Mouse (Mus musculus) layer of hippocampus, postnatal 14 days (tissue): ENCODE data around the gene Rpl22. TPM values are rescaled to one million over a fixed set of nuclear protein-coding genes. Genes with fewer than 3 reads are reported as not detected.

Experiments
- DNase-seq, 2 experiments: peaks; one replicate each; pipeline ENCODE4 v3.0.0; 2021 to 2022; ENCODE audit warnings: low spot score in 2 of 2, mixed read lengths in 1 of 2
- total RNA-seq, 2 experiments: library from RNA; stranded (reverse); gene quantifications; 2 replicates each; pipeline ENCODE4 v1.2.3; 2021

The Rpl22 gene
- total RNA-seq, 2 experiments from 2014 or later = 227 to 233 TPM

DNA sequence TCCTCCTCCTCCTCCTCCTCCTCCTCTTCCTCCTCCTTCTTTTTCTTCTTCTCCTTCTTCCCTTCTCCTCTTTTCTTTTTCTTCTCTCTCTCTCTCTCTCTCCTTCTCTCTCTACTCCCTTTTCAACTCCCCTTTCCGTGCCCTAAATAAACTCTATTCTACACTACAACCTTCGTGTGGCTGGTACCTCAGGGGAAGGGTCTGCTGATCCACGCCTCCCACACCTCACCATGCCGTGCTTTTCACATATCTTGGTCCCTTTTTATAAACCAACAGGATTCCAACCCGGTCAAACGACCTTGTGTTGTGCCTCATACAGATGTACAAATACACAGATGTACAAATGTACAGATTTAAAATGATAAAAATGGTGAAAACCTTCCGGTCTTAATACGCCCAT, 29.2 kb upstream of the Rpl22 start:
- DNase-seq = no peak

DNA sequence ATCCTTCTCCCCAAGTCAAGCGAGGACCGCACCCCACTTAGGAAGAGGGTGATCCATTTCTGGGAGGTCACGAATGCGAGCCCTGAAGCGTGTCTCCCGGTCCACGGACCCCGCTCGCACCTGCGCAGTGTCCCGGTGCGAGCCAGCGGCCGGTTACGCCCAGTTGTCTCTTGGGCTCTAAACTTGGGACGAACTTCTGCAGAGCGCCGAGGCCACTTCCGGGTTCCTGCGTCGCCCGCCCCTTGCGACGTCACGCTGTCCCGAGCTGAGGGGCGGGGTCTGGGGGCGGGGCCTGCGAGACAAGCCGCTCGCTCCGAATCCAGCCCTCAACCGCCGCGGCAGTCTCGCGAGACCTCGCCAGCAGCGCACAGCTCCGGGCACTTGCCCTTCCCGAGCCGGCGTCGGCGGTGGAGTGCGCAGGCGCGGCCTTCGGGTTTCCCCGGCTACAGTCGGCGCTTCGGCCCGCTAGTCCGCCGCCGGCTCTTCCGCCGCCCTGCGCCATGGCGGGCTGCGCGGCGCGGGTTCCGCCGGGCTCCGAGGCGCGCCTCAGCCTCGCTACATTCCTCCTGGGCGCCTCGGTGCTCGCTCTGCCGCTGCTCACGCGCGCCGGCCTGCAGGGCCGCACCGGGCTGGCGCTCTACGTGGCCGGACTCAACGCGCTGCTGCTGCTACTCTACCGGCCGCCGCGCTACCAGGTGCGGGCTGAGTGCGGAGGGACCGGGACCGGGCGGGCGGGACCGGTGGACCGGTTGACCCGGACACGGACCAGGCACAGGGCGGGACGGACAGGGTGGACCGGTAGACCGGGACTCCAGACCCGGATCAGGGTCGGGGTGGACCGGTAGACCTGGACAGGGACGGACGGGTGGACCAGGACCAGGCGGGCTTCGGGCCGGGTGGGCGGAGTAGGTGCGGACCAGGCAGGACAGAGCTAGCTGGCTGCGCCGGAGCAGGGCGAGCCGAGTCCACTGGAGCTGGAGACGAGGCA, 28.4 kb upstream of the Rpl22 start, which contains the start of gene Icmt:
TSS of gene Icmt (plus strand) at position 354 of the 988 bp plus-strand sequence.
- DNase-seq = peak; percentile 98 to 99

DNA sequence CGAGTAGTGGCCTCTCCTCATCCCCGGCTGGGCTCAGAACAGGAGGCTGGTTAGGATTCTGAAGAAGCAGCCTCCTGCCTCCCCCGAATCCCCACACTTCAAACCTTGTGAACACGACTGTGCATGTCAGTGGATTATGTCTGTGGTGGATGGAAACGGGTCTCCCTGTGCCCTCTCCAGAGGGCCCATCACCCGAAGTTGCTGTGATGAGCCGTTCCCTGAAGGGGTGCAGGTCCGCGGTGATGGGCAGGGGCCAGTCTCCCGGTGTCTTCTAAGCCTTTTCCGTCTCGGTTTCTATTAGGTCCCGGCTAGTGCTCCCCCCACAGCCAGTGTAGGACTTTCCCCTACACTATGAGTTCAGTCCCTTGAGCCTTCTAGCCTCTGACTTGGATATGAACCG, 26.7 kb upstream of the Rpl22 start:
- no peak for DNase-seq

DNA sequence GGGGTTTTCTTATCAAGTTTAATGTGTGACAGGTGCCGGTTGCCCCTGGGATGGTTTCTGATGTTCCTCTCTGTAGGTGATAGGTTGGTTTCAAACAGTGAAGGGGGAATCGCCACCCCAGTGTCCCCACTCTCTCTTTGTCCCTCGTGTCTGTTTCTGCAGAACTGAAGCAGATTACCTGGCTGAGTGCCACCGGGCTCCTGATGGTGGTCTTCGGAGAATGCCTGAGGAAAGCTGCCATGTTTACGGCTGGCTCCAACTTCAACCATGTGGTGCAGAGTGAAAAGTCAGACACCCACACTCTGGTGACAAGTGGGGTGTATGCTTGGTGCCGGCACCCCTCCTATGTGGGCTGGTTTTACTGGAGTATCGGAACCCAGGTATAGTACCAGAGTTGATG, 25.2 kb upstream of the Rpl22 start:
- no peak for DNase-seq

DNA sequence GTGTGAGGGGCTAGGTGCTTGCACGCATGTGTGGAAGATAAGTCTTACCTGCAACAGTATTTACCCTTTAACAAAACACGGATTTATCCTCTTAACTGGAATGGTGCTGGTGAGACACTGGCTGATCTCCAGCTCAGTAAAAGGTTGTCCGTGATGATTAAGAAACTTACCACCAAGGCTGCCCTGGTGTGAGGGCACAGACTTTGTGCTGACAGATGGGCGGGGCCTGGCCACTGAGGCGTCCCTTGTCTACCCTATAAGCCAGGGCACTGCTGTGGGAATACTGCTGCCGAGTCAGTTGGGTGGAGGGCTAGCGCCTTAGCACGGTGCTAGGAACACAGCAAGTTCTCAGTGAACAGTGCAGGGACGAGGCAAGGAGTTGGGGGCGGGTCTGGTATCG, 23.5 kb upstream of the Rpl22 start:
- DNase-seq = no peak

DNA sequence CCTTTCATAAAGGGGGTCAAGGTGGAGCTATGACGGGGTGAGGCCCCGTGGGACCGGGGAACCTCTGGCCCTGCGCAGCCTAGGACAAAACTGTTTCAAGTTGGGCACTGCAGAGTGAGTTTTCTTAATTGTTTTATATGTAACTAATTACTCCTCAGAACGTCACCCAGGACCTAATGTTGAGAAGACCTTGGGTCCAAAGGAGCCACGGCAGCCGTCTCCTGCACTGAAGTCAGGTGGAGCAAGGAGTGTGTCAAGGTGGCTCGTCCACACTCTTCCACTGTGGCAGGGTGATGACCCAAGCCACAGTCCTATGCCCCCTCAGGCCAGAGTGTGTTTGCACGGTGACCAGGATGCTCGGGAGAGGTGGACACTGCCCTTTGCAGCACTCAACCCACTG, 22.4 kb upstream of the Rpl22 start:
- DNase-seq = no peak

DNA sequence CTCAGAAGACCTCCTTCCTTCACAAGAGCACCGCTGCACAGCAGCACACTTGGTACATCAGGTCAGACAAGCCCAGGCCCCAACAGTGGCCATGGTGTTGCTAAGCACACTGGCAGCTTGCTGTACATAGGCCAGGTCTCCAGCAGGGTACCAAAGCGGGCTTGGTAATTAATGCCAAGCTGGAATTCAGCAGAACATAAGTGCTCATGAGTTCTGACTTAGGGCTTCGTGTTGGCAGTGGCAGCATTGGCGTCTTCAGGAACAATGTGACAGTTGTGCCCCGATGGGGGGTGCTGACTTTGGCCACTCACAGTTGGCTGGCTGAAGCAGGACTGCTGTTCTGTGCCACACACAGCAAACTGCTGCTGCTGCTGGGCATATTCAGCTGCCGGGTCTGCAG, 20.9 kb upstream of the Rpl22 start:
- no peak for DNase-seq

DNA sequence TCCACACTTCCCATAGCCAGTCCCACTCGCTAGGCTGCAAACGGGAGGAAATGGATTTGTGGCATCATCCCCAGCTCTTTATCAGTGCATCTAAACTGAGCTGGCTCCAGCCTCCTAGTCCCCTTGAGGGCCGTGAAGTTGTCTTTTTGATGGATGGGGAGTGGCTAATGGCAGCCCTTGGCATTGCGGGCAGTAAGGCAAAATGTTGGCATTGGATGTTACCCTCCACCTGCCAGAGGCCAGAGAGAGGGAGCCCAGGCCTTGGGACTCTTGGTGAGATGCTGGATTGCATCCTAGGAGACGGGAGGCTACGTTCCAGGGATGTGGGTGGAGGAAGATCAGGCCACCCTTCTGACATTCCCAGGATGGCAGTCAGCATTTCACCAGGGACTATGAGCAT, 19.6 kb upstream of the Rpl22 start:
- DNase-seq = no peak

DNA sequence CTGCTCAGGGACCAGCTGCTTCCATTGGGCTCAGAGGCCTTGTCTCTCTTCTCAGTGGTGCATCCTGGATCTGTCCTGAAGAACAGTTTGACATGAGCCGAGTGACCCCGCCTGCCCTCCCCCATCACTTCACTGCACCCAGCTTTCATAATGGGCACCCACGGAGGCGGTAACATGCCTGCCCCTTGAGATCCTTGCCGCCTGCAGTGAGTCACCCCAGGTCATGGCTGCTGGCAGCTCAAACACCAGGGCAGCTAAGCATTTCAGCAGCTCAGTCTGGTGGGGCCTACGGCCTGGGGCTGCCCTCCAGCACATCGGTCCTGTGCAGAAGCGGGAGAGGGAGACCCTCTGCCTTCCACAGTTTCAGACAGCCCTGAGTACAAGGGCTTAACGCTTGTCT, 18.0 kb upstream of the Rpl22 start:
- no peak for DNase-seq

DNA sequence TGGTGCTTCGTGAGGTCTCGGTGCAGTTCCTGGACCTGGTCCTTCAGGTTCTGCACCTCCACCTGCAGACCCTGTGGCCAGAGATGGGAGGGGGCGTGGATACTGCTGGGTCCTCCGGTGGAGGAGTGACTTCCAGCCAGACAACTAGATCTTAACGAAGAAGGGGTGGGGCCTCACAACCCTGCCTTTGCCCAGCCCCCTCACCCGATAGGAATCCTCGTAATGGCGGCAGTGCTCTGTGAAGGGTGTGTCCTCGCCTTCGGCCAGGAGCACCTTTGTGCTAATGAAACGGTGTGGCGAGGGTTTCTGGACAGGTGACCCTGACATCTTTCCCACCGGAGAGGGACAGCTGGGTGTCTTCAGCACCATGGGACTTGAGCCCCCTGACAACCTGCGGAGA, 13.4 kb upstream of the Rpl22 start:
- DNase-seq = no peak

DNA sequence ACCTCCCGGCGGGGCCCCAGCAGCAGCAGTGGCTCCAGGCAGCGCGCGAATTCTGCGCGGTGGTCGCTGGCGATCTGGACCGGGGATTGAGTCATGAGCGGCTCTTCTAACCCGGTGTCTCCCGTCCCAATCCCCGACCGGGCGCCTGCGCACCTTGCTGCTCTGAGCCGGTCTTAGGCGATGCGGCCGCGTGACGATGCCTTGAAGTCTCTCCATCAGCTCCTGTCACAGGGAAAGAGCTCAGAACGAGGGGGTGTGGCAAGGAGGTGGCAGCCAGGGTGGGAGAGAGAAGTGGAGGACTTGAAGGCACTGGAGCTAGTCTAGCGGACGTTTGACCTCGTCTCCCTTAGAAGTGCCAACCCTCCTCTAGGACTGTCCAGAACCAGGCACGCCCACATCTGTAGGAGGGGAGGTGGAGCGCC, 12.3 kb upstream of the Rpl22 start:
- no peak for DNase-seq

DNA sequence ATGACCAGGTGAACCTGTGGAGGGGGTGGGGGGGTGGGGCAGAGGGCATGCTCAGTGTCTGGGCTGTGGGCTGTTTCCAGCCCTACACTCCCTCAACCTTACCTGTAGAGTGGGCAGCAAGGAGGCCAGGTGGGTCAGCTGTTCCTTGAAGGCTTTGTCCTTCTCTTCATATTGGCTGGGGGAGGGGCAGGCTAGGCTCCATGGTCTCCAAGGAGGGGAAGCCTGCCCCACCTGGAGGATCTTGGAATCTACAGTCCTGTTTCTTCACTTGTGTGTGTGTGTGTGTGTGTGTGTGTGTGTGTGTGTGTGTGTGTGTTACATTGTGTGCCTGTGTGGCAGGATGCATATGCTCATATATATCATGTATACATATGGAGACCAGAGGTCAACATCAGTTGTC, 11.6 kb upstream of the Rpl22 start:
- DNase-seq = no peak

DNA sequence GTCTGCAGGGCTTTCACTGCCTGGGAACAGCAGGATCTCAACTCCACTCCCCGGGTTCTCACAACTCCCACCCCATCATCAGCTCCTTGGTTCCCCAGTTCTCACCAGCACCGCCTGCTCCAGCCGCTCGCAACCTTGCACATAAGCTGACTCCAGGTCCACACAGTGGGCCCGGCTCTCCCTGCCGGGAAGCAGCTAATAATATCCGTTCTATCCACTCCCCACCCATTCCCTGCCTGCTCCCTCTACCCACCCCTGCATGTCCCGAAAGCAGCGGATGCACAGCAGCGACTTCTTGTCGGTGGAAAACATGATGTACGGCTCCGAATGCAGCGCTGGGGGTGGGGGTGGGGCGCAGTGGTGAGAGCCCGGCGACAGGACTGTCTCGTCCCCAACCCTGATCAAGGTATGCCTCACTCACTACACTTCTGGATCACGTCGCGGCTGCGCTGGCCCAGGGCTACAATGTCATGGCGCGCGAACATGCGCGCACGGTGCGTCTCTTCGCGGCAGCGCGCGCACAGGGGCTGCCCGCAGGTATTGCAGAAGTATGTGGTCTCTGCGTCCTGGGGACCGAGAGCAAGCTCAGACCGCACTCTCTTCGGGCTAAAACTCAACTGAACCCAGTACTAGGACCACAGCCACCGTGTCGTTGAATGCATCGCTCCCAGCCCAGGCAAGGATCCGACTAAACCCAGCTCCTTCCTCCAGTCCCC, 9.9 kb upstream of the Rpl22 start:
- DNase-seq = no peak

DNA sequence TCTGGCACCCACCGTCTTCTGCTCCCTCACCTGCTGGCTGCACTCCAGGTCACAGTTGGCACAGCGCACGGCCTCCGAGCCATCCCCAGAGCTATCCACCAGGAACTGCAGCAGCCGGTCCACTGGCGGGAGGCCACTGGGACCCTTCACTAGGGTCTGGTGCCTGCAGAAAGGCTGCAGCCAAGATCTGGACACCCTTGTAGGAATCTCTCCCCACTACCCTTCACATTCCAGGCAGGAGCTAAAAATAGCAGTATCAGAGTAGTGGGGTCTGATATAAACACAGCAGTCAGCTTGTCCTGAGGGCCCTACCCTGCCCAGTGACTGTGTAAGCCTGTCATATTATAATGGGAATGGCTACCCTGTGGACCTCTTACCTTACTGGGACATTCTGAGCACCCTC, 7.9 kb upstream of the Rpl22 start:
- DNase-seq = no peak

DNA sequence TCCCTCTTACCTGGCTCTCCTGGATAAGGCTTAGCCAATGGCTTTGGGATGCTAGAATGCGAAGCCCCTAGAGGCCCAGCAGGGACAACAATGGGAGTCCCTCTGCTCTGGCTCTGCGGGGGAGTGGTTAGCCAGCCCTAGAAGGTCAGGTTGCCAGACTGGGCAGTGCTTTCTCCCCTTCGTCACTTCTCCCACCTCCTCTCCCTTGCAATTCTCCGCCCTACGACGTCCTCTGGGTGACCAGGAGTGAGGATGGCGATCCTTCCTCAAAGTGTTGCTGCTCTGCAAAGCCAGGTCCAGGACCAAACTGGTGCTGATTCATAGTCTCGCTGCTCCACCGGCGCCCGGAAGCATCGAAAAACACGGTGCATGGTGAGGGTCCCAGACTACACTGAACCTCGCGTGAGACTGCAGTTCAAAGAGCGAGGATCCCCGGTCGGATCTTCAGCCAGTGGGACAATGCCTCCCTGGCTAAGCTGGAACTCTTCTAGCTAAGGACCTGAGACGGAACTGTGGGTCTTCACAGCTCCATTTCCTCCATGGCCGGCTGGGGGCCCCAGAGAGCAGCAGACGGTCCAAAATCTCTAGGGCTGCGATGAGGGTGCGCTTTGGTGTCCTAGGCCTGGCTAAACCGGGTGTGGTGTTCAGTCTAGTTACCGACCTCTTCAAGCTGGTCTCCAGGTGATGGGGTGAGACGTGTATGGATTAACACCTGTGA, 6.9 kb upstream of the Rpl22 start, which contains the start of gene Rnf207:
TSS of gene Rnf207 (minus strand) at position 477 of the 718 bp plus-strand sequence.
- no peak for DNase-seq

DNA sequence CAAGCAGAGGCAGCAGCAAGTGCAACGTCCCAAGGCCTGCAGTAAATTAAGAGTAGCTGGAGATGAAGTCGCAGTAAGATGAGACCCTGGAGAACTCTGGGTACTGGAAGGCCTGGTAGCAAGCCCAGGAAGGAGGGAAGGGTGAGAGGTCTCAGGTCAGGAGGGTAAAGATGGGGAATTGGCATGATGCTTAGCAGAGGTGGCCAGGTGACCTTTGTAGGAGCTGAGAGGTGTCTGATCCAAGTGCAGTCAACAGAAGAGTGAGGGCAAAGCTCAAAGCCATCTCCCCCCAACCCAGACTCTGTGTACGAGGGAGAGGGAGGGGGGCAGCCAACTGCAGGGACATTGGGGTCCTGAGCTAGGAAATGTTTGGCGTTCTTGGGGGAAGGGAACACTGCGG, 4.1 kb upstream of the Rpl22 start:
- DNase-seq = no peak

DNA sequence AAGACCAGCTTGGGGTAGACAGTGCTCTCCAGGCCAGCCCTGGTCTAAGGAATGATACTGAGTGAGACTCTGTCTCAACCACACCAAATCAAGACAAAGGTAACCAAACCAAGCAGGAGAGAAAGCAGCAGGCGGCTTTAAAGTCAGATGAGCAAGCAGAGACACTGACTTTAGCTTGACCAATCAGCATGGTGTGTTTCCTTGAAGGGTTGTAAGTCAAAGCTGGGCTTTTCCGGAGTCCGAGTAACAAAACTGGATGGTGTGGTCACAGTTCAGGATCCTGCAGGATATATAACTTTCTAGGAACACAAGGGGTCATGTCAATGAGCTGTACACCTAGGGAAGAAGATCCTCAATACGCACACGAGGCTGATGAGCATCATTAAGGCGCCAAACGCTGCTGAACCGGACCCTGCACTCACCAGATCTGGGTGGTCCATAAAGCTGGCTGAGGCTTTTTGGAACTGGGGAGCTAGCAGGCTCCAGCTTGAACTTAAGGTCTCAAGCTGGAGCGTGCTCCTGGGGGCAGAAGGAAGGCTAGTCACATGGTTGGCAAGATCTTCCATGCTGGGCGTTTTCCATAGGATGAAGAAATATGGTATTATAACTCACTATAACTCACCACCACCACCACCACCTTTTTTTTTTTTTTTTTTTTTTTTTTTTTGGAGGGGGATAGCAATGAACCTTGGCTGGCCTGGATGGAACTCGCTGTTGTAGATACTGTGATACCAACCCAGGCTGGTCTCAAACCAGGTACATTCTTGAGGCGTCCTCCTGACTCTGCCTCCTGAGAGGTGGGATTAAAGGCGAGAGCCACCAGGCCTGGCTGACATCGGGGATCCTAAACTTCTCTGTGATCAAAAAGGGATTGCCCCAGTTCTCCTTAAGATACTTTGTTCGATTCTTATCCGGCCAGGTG, 640 bp upstream of the Rpl22 start:
- no peak for DNase-seq

DNA sequence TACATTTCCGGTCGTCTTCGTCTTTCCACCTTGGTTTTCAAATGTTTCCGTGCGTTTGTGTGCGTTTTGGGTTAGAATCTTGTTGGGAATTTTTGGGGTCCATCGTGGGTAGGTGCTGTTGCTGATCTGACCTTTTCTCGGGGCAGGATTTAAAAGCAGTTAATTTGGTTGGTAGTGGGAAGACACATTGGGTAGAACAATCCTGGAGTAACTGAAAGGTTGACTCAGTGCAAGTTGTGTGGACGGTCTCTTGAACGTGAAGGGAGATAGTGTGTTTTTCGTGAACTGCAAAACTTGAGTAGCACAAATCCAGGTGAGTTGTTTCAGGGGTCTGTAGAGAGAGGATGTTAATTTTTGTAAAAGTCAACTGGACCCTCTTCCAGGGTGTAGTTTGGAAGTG, 1.0 kb downstream of the Rpl22 start:
- no peak for DNase-seq

DNA sequence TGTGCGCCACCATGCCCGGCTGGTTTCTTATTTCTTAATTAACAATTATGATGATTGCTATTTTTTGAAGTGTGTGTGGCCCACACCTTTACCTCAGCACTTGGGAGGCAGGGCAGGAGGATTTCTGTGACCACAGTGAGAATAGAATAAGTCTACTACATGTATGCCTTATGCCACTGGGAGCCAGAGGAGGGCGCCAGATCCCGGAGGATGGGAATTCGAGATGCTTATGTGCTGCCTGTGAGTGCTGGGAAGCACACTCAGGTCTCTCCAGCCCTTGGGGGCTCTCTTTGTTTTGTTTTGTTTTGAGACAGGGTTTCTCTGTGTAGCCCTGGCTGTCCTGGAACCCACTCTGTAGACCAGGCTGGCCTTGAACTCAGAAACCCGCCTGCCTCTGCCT, 3.1 kb downstream of the Rpl22 start:
- DNase-seq = no peak

DNA sequence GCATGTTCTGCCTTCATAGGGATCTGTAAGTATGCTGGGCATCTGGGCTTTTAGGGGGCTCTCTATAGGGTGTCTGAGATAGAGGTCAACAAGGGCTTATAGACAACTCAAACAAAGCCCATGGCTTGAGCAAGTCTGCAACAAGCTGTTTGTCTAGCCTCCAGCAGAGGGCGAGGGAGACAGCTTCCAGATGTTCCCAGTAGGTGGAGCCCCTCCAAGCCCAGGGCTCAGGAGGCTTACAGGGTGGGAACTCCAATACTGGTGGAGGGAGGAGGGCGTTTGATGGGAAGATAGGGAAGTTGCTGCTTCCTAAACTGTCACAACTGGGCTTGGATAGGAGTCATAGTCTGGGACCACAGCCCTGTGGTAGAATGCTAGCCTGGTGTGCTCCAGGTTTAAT, 7.4 kb downstream of the Rpl22 start:
- DNase-seq = peak in 1 of 2 experiments; percentile 74

DNA sequence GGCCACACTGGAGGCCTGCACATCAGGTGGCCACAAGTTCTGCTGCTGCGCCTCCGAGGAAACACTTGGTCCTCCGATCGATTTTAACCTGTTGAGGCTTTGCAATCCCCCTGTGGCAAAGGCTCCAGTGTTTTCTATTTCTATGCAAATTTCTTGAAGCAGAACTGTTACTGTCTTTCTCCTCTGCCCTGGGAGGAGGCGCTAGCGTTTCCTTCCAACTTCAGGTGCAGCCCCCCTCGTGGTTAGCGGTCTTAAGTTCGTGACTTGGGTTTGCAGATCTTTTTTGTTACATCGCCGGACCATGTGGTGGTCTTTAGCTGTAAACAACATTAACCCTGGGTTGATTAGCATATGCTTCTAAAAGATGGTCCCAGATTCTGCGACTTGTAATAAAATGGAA, 8.0 kb downstream of the Rpl22 start:
- no peak for DNase-seq
